Mouse (Mus musculus): ENCODE data around the gene Snrnp48.

Snrnp48 gene

GRCm38 (mm10) chr13:38269055-38269692 lies 64.4 kb downstream of the Snrnp48 start:
- DNase-seq (ENCODE audit: low spot score in 2 of 2), result no peak

- DNase-seq (ENCODE audit: low spot score in 2 of 2), result no peak
These were observed 67.9 kb downstream of the Snrnp48 start for GRCm38 (mm10) chr13:38272624-38273023.
